20 mouse cellular contexts compared by ENCODE assay signal in the genomic region with DNA sequence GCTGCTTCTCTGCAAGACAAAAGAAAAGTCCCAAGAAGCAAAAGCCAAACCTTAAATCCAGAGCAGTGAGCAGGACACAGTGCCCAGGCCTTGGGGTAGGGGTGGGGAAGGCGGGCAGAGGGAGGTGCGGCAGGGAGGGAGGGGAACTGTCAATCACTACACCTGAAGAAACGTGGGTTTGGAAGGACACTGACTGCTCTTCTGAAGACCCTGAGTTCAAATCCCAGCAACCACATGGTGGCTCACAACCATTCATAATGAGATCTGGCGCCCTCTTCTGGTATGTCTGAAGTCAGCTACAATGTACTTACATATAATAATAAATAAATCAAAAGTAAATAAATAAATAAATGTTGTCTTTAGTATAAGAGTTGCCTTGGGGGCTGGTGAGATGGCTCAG.
"Had no signal": no experiment of that assay in that cellular context is flagged by ENCODE, and none has a peak within 500 bp of the region (broad histone marks: within the 10 kb centered on the region; RNA-seq: fewer than 3 reads in every experiment).

No protein-coding gene starts in this region.

- H3K27me3 ChIP-seq: kidney, embryonic 15.5 days; lung, embryonic 15.5 days; megakaryocyte, embryonic 14.5 days; midbrain, embryonic 15.5 days; neural tube, embryonic 12.5 days; neural tube, embryonic 15.5 days had no signal

- H3K9me3 ChIP-seq: lung, embryonic 15.5 days; midbrain, embryonic 15.5 days; neural tube, embryonic 12.5 days; neural tube, embryonic 15.5 days had no signal

- ATAC-seq: midbrain, embryonic 15.5 days had no signal

- H3K4me1 ChIP-seq: midbrain, embryonic 15.5 days; neural tube, embryonic 12.5 days; neural tube, embryonic 15.5 days had no signal

- H3K4me3 ChIP-seq: kidney, embryonic 15.5 days; left cerebral cortex, adult 2 months; lung, embryonic 15.5 days; megakaryocyte, embryonic 14.5 days; midbrain, embryonic 10.5 days; midbrain, embryonic 15.5 days; neural tube, embryonic 12.5 days; neural tube, embryonic 15.5 days had no signal

- H3K27ac ChIP-seq: kidney, embryonic 15.5 days; left cerebral cortex, adult 2 months; liver, embryonic 14.5 days; lung, embryonic 15.5 days; midbrain, embryonic 10.5 days; midbrain, embryonic 15.5 days; neural tube, embryonic 12.5 days; neural tube, embryonic 15.5 days had no signal

- H3K9ac ChIP-seq: kidney, embryonic 15.5 days; liver, embryonic 14.5 days; lung, embryonic 15.5 days; midbrain, embryonic 15.5 days; neural tube, embryonic 12.5 days; neural tube, embryonic 15.5 days had no signal

- H3K4me2 ChIP-seq: kidney, embryonic 15.5 days; lung, embryonic 15.5 days; midbrain, embryonic 15.5 days; neural tube, embryonic 12.5 days; neural tube, embryonic 15.5 days had no signal

- DNase-seq: kidney, adult 8-10 months; kidney, postnatal 14 days; kidney, postnatal 4 days; layer of hippocampus, postnatal 36 days; lung, adult 18-20 months; lung, postnatal 10 days; lung, postnatal 36 days; right cerebral cortex, postnatal 25 days; spleen, adult 18-20 months; thymus, adult 18-20 months; thymus, postnatal 4 days had no signal
